Mouse (Mus musculus) myocyte (in vitro differentiated cells): ENCODE data around the gene Ssc5d.

Source experiments
- E2F4 ChIP-seq: IDR thresholded peaks from one replicate; pipeline ENCODE4 v1.6.1; 2011; ENCODE audit warnings: mild to moderate bottlenecking, control low read depth, moderate library complexity; ENCODE audit not compliant: insufficient read depth
- MYOG ChIP-seq, 3 experiments: IDR thresholded peaks; one replicate each; pipeline ENCODE4 v1.6.1; 2011; ENCODE audit warnings: control low read depth in 2 of 3, low read depth in 2 of 3, mild to moderate bottlenecking in 2 of 3; ENCODE audit not compliant: insufficient read length in 2 of 3, control insufficient read depth in 1 of 3, insufficient read depth in 1 of 3
- POLR2A ChIP-seq: IDR thresholded peaks from one replicate; pipeline ENCODE4 v1.6.1; 2011; ENCODE audit warnings: low read depth, mild to moderate bottlenecking, control low read depth, moderate library complexity; ENCODE audit not compliant: insufficient read length
- REST ChIP-seq: IDR thresholded peaks from one replicate; pipeline ENCODE4 v1.6.1; 2011; ENCODE audit warnings: mild to moderate bottlenecking, control low read depth, moderate library complexity; ENCODE audit not compliant: insufficient read depth, insufficient read length
- TCF12 ChIP-seq: IDR thresholded peaks from one replicate; pipeline ENCODE4 v1.6.1; 2011; ENCODE audit warnings: mild to moderate bottlenecking, control low read depth; ENCODE audit not compliant: poor library complexity, insufficient read depth, severe bottlenecking
- USF1 ChIP-seq: IDR thresholded peaks from one replicate; pipeline ENCODE4 v1.6.1; 2011; ENCODE audit warnings: low read depth, mild to moderate bottlenecking, control low read depth, moderate library complexity

DNA sequence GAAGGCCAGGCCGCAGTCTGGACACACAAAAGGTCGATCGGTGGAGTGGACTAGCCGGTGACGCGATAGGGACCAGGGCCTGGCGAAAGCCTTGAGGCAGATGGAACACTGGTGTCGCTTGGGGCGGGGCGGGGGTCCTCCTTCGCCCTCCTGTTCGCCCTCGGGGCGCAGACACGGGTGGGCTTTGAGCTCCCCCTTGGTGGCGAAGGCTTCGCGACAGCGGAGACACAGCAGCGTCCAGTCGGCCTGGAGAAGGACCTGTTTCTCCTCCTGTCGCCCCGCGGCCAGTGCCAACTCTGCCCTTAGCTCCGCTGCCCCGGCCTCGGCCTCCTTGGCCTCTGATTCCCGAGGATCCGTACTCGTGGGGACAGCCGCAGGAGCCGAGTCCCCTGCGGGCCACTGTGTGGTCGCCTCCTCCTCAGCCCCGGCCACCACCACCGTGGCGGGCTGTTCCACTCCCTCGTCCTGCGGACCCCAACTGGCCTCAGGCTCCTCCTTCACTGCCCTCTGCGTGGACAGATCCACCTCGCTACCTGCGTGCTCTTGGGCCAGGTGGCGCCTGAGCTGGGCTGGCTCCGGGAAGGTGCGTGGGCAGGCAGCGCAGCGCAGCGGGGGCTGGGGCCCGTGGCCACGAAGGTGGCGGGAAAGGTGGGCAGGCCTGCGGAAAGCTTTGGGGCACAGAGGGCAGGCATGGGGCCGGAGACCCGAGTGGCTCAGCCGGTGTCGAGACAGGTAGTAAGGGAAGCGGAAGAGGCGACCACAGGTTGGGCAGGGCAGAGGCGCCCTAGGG, 68.6 kb downstream of the Ssc5d start:
- no peak for TF ChIP-seq E2F4
- no peak for TF ChIP-seq USF1
- no peak for TF ChIP-seq TCF12
- no peak for TF ChIP-seq POLR2A
- no peak for TF ChIP-seq REST
- TF ChIP-seq MYOG (IDR thresholded peaks at IDR 0.05; ENCODE audit: control insufficient read depth in 1 of 3, insufficient read depth in 1 of 3, insufficient read length in 2 of 3, low read depth in 2 of 3), result no peak
